Mouse (Mus musculus) liver, adult 2 months (tissue): ENCODE results near the gene Tcp11.

Experiments used
- CTCF ChIP-seq: fragments of 200-500 bp; IDR thresholded peaks from 2 replicates; pipeline ENCODE4 v1.5.1; 2011; ENCODE audit warnings: low read depth, low read length, control low read depth
- POLR2A ChIP-seq: fragments of 200-500 bp; IDR thresholded peaks from 2 replicates; pipeline ENCODE4 v1.6.1; 2011; ENCODE audit warnings: low read length, control low read depth; ENCODE audit not compliant: insufficient read depth; ENCODE audit errors: extremely low read depth

DNA sequence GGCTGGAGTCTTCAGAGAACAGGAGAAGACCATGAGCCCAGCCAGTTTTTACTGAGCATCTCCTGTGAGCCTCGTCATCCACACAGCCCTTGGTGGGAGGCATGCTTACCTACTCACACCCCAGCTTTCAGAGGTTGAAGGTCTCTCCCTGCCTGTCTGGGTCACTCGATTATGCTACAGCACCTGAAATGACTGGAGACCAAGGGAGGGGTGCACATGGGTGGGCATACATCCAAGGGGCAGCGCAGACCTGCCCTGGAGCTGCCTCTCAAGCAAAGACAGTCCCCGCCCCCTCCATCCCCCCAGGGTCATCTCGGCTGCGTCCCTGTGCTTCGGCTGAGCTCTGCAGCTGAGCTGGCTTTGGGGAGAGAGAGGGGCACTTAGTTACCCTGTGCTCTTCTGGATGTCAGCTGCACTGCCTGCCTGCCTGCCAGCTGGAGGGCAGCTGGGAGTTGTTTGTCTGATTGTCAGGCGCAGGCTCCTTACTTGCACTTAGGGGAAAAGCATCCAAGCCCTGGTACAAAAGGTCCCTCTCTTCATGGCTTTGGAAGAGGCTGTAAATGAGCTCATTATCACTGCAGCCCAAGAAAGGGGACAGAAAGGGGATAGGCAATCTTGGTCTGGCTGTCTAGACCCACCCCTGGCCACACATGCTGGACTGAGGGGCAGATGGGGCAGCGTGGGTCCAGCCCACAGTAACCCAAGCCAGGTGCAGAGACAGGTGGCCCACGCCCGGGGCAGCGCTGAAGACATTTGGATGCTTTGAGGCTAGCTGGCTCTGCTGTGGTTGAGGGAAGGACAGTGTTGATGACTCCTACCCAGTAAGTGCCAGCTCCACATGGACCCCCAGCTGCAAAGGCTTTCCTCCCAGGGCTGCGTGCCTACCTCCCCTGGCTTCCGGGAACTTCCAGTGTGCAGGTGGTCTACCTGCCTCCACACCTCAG lies 43.4 kb downstream of the Tcp11 start:
- no peak for TF ChIP-seq CTCF
- no peak for TF ChIP-seq POLR2A
